Mouse (Mus musculus) adrenal gland, adult (tissue): ENCODE data around the gene Olfr622.

Experiments
- DNase-seq, 2 experiments: peaks; one replicate each; pipeline ENCODE4 v3.0.0; 2022 to 2023; ENCODE audit warnings: low spot score in 1 of 2; ENCODE audit not compliant: inconsistent age in 2 of 2

Olfr622 gene

DNA sequence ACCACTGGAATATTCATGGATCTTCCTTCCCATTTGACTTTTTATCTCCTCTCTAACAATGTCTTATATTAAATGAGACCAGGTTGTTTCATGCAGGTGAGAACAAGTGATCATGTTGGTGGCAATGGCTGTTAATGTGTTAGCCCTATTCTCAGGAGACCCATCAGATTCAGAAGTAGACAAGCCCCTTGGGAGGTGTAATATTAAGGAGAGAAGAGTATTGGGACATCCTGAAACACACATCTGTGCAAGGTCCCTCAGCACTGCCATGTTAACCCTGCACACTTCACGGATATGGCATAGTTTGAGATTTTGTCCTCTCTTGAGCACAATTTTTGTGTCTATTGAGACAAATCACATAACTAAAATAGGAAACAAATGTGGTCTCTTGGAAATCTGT lies at the start of gene Olfr622:
Olfr622 (minus strand) TSS at position 101 of the 400 bp plus-strand sequence.
- no peak for DNase-seq

GRCm38 (mm10) chr7:103682420-103682819 lies 39.9 kb upstream of the Olfr622 start, which contains the start of gene Olfr625-ps1:
Gene Olfr625-ps1 (plus strand): TSS chr7:103682720.
- no peak for DNase-seq

GRCm38 (mm10) chr7:103671091-103671490 lies 28.6 kb upstream of the Olfr622 start, which contains the start of gene Olfr624:
Gene Olfr624 (minus strand): TSS chr7:103671191.
- DNase-seq = no peak

DNA sequence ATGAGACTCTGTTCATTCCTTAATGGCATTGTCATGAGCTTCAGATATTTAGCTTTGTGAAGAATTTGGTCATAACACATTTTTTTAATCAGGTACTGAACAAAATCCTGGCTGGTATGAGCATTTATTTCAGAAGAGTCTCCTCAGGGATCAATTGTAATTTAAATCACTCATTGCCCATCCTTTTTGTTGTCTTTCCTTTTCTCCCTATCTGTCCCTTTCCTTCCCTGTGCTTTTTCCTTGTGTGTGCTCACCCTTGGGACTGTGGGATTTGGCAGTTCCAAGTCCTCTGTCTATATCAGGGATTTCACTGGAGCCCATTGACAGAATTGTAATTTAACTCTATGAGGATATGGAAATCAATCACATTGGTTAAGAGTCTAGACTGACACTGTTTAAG lies 21.1 kb upstream of the Olfr622 start, which contains the start of gene Olfr623:
Olfr623 (minus strand) TSS at position 101 of the 400 bp plus-strand sequence.
- DNase-seq = no peak

DNA sequence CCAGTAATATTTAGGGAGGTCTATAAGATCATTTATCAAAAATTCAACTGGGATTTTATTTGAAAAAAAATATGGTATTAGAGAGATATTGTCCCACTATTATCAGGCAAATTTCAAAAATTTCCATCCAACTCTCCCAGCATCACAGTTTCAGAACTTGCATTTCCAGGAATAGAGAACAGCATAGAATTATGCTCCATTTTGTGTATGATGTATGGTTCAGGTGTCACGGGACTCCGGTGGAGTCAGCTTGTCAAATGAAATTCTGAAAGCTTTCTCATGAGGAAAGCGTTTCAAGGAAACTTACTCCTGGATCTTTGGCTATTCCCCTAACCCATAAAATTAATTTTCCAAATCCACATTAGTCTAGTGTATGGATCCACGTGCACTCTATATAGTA lies 1.6 kb upstream of the Olfr622 start:
- DNase-seq = no peak

DNA sequence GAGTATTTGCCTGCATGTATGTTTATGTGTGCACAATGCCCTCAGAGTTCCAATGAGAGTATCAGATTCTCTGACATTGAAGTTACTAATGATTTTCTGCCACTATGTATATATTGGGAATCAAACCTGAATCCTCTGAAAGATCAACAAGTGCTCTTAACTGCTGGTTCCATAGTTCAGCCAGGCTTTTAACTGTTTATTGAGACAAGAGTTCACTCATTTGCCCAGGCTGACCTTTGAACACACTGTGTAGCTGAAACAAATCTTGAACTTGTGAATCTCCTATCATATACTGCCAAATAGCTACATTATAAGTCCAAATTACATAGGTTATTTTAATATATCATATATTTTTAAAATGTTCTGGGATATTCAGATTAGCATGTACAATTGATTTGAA lies 5.7 kb downstream of the Olfr622 start:
- no peak for DNase-seq

DNA sequence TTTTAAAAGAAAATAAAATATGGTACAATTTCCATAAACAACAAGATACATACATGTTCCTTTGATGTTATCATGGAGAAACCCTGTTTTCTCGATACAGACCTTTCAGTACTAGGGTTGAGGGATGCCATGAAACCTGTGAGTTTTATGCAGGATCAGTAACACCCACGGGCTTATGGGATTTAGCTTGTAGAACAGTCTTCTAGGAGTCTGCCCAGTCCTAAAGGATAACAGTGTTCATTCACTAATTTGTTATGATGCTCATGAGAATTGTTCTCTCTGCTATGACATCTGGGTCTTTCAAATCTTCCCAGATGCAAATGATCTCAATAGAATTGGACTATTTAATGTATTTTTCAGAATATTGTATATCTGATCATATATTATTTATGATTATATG lies 30.1 kb downstream of the Olfr622 start, which contains the start of gene Olfr620:
Olfr620 (minus strand) TSS at position 101 of the 400 bp plus-strand sequence.
- DNase-seq = no peak

GRCm38 (mm10) chr7:103607425-103607824 lies 35.1 kb downstream of the Olfr622 start:
- no peak for DNase-seq

- DNase-seq = no peak
Measured at GRCm38 (mm10) chr7:103600275-103600674, 42.2 kb downstream of the Olfr622 start, which contains the start of gene Olfr619. Gene Olfr619 (plus strand): TSS chr7:103600575.

- no peak for DNase-seq
Measured at GRCm38 (mm10) chr7:103589803-103590202, 52.7 kb downstream of the Olfr622 start, which contains the start of gene Olfr618. Gene Olfr618 (plus strand): TSS chr7:103590103.
